Mouse (Mus musculus) urinary bladder, adult 18-20 months (tissue): Measurements from ENCODE around the gene 9830107B12Rik.
A peak's percentile ranks its signal among the peaks of the same experiment; 100 is the strongest.
"Not testable (repeated sequence)": the region's sequence is repeated elsewhere in the genome, so short reads cannot be mapped to it uniquely, and the experiment has no call there.

Source experiments
- DNase-seq, 2 experiments: peaks; one replicate each; pipeline ENCODE4 v3.0.0; 2022; ENCODE audit warnings: low spot score in 2 of 2, mixed read lengths in 2 of 2

The 9830107B12Rik gene

GRCm38 (mm10) chr17:48146120-48146519, at the start of gene 9830107B12Rik:
TSS of gene 9830107B12Rik (minus strand) at chr17:48146268.
- no peak for DNase-seq

- no peak for DNase-seq
Measured at GRCm38 (mm10) chr17:48192366-48192765, 46.3 kb upstream of the 9830107B12Rik start.

GRCm38 (mm10) chr17:48185252-48185651, 39.2 kb upstream of the 9830107B12Rik start:
- DNase-seq: no peak

GRCm38 (mm10) chr17:48167103-48167502, 21.0 kb upstream of the 9830107B12Rik start, which contains the start of gene A530064D06Rik:
TSS of gene A530064D06Rik (minus strand) at chr17:48167275.
- not testable (repeated sequence) for DNase-seq

GRCm38 (mm10) chr17:48157382-48158076, 11.5 kb upstream of the 9830107B12Rik start:
- DNase-seq: no peak

- DNase-seq: no peak
Measured at GRCm38 (mm10) chr17:48132810-48133209, 13.3 kb downstream of the 9830107B12Rik start.

GRCm38 (mm10) chr17:48120456-48120855, 25.6 kb downstream of the 9830107B12Rik start:
- DNase-seq: no peak

GRCm38 (mm10) chr17:48119656-48120055, 26.4 kb downstream of the 9830107B12Rik start:
- peak; percentile 47 to 75 for DNase-seq

- no peak for DNase-seq
Measured at GRCm38 (mm10) chr17:48118570-48118969, 27.5 kb downstream of the 9830107B12Rik start.

- peak in 1 of 2 experiments; percentile 7 for DNase-seq
Measured at GRCm38 (mm10) chr17:48110547-48111287, 35.4 kb downstream of the 9830107B12Rik start.

- DNase-seq: no peak
Measured at GRCm38 (mm10) chr17:48108520-48108919, 37.5 kb downstream of the 9830107B12Rik start.

GRCm38 (mm10) chr17:48107862-48108261, 38.2 kb downstream of the 9830107B12Rik start:
- DNase-seq: no peak

- no peak for DNase-seq
Measured at GRCm38 (mm10) chr17:48107333-48107732, 38.7 kb downstream of the 9830107B12Rik start.

GRCm38 (mm10) chr17:48100441-48101417, 45.3 kb downstream of the 9830107B12Rik start:
- peak; percentile 68 to 75 for DNase-seq

GRCm38 (mm10) chr17:48099312-48099711, 46.8 kb downstream of the 9830107B12Rik start:
- no peak for DNase-seq

GRCm38 (mm10) chr17:48098528-48098890, 47.6 kb downstream of the 9830107B12Rik start:
- DNase-seq: peak in 1 of 2 experiments; percentile 10

GRCm38 (mm10) chr17:48097743-48098527, 48.1 kb downstream of the 9830107B12Rik start:
- peak in 1 of 2 experiments; percentile 4 for DNase-seq

GRCm38 (mm10) chr17:48097011-48097742, 48.9 kb downstream of the 9830107B12Rik start:
- peak in 1 of 2 experiments; percentile 42 for DNase-seq

- peak in 1 of 2 experiments; percentile 8 for DNase-seq
Measured at GRCm38 (mm10) chr17:48096321-48096720, 49.7 kb downstream of the 9830107B12Rik start.

- peak in 1 of 2 experiments; percentile 9 for DNase-seq
Measured at GRCm38 (mm10) chr17:48095718-48096121, 50.3 kb downstream of the 9830107B12Rik start.
